Mouse (Mus musculus): ENCODE measurements around the gene Ppp4r1. TPM values are rescaled to one million over a fixed set of nuclear protein-coding genes. Genes with fewer than 3 reads are reported as not detected.

Gene Ppp4r1
- 10 to 100 TPM; 40.0 to 74.9 TPM for polyA plus RNA-seq (2017; shearing (Covaris generic))

DNA sequence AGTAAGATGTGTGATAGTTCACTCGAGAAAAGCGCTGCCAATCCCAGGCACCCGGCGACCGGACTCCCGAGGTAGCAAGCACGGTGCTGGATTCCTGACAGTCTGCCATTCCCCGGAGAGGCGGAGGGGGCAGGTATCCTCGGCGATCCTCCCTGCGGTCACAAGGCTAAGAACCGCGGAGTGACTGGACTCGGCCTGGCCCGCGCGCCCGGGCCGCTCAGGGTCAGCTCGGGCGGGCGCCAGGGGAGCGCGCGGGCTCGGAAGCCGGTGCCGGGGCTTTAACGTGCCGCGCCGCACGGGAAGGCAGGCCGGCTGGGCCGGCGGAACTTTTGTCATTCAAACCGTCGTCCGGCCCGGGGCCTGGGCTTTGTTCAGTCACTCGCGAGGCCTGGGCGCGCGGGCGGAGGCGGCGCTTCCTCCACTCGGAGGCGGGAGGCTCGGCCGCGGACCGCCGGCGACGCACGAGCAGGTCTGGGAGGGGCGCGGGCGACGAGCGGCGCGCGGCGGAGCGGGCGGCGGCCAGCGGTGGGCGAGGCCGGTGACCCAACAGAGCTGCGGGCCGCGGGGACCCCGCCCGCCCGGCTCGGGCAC, at the start of gene Ppp4r1:
Ppp4r1 (plus strand) TSS at position 23 of the 591 bp plus-strand sequence.

DNA sequence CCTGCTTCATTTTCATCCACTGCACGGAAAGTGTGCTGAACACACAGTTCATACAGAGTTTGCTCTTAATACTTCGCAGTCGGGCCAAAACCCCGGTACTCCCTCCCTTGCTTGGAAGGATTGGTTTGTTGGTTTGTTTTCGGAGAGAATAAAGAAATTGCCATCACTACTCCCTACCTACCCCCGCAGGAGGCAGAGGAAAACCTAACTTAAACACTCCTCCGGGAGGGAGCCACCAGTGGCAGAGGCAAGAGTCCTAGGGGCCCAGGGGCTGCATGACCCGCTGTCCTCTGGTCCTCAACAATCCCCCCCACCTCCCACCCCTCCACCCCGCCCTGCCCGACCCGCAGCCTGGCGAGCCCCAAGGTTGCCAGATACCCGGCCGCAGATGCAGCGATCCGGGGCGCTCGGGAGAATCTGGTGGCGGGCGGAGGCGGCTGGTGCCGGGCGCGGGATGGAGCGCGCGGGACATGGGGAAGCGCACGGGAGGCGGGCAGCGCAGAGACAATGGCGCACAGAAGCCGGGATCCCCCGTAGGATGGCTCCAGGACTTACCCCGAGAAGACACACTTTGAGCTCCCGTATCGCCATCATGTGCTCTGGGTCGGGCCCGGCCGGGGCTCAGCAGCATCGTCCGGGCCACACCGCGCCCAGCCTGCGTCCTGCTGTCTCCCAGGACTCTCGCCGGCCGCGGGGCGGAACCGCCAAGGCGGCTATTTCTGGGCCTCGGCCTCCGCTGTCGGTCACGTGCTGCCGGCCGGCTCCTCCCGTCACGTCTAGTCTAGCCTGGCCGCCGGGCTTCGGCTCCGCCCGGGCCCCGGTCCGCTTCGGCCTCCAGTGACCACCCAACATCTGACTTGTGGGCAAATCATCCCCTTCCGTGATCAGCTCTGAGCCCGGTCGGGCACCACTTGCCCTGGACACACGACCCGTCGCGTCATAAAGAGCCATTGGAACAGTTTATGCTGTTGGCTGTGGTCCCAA, 10.1 kb upstream of the Ppp4r1 start, which contains the start of gene Rab31:
Rab31 (minus strand) TSS at position 802 of the 984 bp plus-strand sequence.

GRCm38 (mm10) chr17:65885697-65886529, 103.5 kb downstream of the Ppp4r1 start, which contains the start of gene Ralbp1:
TSS of gene Ralbp1 (minus strand) at chr17:65885798.

Other genes starting within 250 kb of the Ppp4r1 start
- gene Tmem232, start 241.8 kb upstream of the Ppp4r1 start, polyA plus RNA-seq (2017; shearing (Covaris generic)): not detected
- gene Vapa, start 169.0 kb upstream of the Ppp4r1 start, polyA plus RNA-seq (2017; shearing (Covaris generic)): 100 to 1,000 TPM; 178 to 215 TPM
- under 1 TPM in 1 of 2 experiments, not detected in 1; 0.12 TPM for gene Txndc2, start 140.4 kb upstream of the Ppp4r1 start, polyA plus RNA-seq (2017; shearing (Covaris generic))
- gene Rab31, start 9.8 kb upstream of the Ppp4r1 start, polyA plus RNA-seq (2017; shearing (Covaris generic)): 1 to 10 TPM; 3.4 to 6.0 TPM
- gene Ralbp1, start 103.2 kb downstream of the Ppp4r1 start, polyA plus RNA-seq (2017; shearing (Covaris generic)): 100 to 1,000 TPM; 121 to 123 TPM
- 10 to 100 TPM; 58.7 to 69.1 TPM for gene Twsg1, start 168.7 kb downstream of the Ppp4r1 start, polyA plus RNA-seq (2017; shearing (Covaris generic))